Mouse (Mus musculus) right cerebral cortex, postnatal 25 days (tissue): Measurements from ENCODE around the gene Thoc2.
"Not testable (repeated sequence)": the region's sequence is repeated elsewhere in the genome, so short reads cannot be mapped to it uniquely, and the experiment has no call there.

ENCODE experiments used
- DNase-seq: peaks from one replicate; pipeline ENCODE4 v3.0.0; 2022

Thoc2 gene

DNA sequence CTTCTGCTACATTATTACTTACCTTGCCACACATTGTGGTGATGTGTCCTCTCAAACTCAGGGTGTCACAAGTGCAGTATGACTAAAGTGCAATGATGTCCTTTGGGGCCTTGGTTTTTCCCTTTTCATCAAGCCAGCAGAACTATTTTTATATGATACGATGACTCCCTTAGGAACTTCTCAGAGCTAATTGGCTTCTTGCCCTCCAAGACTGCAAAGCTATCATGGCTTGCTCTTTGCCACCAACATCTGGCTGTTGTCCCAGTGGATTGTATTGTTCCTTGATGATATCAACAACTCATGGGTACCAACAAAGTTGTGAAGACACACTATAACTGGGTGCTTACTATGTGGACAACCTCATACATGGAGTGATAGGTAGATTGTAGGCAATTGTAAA, at the start of gene Thoc2:
TSS of gene Thoc2 (minus strand) at position 101 of the 400 bp plus-strand sequence.
- no peak for DNase-seq

DNA sequence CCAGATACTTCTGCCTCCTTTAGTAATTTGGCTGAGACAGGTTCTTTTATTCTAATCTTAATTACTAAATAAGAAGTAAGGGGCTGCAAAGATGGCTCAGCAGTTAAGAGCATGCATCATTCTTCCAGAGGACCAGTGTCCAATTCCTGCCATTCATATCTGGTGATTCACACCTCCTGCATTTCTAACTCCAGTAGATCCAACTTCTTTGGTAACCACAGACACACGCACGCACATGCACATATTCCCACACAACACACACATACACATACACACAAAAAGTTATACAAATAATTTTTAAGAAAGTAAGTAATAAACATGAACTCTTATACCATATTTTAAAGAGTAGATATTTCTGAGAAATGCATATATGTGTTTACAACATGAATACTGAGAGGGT, 49.6 kb upstream of the Thoc2 start:
- no peak for DNase-seq

DNA sequence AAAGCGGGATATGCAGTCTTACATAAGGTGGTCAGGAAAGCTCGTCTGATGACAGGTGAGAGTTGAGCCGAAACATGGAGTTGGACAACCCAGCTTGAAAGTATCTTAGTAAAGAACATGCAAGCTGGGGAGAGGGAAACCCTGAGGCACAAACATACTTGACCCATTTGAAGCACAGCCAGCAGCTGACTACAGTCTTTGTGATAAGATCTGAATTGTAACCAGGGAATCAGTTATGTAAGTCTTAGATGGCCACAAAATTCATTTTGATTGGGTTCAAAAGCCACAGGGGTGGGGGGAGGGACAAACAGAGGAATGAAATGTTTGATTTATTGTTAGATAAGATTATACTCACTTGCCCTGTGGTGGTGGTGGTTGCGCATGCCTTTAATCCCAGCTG, 48.9 kb upstream of the Thoc2 start:
- DNase-seq: no peak

DNA sequence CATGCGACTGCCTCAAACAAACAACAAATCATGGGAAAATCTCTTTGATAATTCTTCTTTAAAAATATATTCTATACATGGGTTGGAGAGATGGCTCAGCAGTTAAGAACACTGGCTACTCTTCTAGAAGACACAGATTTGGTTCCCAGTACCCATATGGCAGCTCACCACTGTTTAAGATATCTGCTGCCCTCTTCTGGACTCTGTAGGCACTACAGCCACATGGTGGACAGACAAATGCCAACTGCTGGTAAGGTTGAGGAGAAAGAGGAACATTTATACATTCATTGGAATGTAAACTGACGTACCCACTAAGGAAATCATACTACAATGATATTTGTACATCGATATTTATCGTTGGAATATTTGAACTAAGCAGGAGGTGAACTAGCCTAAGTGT, 36.7 kb upstream of the Thoc2 start:
- no peak for DNase-seq

DNA sequence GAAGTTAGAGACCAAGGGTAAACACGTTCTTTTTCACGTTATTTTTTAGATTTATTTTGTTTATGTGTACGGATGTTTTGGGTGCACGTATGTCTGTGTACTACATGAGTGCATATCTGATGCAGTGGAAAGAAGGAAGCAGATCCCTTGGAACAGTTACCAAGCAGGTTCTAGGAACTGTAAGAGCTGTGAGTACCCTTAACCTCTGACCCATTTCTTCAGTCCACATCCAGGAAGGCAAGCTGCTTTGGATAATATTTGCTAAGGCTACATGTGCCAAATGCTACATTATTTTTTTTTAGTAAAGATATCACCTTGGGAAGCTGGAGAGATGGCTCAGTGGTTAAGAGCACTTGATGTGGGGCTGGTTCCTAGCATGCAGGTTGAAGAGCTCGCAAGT, 21.4 kb upstream of the Thoc2 start:
- no peak for DNase-seq

DNA sequence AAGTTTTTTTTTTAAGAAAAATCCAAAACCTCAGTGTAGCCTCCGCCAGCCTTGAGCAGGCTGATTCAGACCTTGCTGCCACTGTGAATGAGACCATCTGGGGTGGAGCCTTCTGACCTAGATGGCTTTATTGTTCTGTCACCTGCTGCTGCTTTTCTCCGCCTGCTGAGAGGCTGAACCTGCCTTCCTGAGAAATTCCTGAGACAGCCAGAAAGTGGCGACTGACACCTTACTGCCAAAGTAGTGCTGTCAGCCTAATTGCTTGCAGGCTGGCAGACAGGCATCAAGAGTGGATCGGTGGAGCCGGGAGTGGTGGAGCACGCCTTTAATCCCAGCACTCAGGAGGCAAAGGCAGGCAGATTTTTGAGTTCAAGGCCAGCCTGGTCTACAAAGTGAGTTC, 11.3 kb upstream of the Thoc2 start:
- DNase-seq: not testable (repeated sequence)

DNA sequence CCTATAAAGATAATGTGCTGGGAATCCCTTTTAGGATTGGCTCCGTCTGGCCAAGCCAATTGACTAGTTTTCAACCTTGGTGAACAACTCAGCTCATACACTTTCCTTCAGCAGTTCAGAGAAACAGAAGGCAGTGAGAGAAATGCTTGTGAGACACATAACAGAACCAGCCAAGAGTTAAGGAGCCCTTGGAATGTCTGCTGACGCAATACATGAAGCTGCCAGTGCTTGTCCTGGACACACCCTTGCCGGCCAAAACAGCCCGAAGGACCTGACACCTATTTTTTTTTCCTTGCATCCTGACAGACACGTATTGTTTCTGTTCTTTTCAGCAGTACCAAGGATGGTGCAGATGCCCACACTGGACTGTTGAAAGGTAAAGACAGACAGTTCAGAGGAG, 4.2 kb upstream of the Thoc2 start:
- DNase-seq: no peak

DNA sequence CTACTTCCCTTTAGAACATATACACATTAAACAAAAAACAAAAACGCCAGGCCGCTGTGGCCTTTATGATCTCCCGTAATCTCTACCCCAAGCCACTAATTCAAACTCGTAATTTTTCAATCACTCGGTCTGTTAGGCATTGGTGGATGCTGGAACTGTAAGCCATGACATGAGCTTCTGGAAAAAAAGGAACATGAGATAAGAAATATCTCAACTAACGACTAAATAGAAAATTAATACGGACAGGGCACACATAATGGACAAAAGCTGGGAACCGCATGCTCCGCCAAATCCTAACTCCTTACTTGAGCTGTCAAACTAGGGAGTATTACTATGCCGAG, 8.4 kb downstream of the Thoc2 start:
- DNase-seq: no peak

DNA sequence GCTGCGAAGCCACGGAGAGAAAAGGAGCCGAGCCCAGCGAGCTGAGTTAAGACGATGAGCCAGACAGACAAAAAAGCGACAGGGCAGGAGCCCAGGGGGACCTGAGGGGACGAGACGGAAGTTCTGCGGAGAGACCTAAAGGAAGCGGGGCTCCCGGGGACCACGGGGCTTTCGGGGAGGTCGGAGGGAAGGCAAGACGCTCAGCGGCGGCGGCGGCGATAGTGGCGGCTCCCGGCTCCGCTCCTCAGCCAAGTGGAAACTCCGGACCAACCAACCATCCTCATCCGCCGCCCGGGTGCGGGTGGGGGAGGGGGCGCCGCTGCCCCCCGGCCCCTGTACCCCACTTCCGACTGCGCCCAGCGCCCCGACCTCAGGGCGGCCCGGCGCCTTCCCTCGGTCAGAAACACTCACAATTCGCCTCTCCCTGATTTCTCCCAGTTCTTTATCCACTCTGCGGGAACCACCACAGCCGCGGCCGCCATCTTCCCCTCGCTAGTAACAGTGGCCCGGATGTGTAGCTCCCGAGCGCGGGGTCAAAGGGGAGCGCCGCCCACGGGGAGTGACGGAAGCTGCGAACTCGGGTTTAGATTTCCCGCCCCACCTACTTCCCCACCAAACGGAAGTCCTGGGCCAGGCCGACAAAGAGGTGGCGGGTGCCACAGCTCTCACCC, 8.9 kb downstream of the Thoc2 start:
- DNase-seq: peak; percentile 84

DNA sequence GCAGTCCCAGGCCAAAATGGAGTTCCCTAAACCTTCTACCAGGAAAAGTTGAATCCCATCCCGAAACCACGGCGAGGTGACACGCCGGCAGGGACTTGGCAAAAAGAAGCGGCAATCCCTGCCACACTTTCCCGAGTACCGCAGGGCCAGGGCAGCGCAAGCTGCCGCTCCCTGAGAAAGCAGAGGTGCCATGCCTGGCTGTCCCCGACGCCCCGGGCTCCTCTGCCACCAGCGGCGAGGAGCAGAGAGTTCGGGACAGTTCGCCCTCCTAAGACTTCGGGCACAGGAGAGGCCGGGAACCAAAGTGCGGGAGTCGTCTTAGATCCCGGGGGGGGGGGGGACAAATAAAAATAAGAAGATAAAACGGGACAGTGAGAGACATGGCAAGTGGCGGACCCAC, 9.5 kb downstream of the Thoc2 start:
- peak; percentile 4 for DNase-seq

DNA sequence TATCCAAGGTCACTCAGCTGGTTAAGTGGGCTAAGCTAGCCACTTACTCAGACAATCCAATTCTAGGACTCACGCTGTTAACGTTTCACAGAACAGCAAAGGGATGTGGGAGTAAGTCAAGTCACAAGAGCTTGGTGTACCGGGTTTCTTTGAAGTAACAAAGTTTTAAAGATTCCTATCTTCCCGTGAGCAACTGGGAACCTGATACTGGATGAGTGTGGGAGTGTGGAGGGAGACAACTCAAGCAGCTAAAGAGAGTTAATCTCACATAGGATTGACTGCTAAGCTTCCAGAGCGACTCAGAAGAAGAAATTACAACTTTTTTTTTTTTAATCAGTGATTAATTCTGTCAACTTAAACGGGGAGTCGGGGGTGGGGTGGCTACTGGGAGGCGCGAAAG, 10.0 kb downstream of the Thoc2 start:
- no peak for DNase-seq

DNA sequence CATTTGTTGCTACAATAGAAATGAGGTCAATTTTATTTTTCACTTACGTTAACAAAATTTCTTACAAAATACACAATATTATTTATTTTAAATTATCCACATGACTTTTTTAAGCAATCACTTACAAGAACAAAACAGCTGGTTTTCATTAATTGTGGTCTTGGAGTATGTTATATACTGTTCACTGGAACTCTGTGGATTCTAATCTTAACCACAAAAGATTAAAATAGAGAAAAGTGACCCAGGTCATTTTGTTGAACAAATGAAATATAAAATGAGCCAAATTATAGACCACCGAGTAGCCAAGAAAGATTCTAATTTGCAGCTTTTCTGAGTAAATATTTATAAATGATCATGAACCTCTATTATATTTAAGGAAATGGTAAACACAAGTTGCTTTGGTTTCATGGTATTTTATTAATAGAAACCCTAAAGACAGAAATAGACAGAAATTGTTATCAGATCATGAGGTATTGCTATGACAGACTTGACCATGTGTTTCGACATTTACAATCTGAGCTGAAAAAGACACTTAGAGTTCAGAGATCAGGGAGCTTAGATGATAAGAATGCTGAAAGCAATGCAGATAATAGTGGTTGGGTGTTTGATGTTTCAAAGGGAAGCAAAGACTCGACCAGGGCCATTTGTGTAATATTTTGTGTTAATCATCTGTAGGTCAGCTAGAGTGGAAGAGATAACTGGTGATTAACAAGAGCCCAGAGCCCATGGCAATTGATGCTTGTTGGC, 35.5 kb downstream of the Thoc2 start:
- no peak for DNase-seq

DNA sequence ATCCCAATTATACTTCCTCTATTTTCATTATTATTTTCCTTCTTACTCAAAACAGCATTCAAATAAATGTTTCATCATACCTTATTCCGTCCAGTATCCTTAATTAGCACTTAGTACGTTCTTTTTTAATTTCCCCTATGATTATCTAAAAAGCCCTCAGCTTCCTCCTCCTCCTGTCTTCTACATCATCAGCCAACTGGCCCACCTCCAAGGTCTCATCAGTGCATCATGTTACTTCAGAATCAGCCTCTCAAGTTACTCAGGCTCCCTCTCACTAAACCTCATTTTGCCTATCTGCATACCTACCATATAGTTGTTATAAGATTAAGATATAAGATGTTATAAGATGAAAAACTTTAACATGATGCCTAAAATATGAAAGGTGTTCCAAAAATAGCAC, 43.9 kb downstream of the Thoc2 start:
- DNase-seq: no peak

DNA sequence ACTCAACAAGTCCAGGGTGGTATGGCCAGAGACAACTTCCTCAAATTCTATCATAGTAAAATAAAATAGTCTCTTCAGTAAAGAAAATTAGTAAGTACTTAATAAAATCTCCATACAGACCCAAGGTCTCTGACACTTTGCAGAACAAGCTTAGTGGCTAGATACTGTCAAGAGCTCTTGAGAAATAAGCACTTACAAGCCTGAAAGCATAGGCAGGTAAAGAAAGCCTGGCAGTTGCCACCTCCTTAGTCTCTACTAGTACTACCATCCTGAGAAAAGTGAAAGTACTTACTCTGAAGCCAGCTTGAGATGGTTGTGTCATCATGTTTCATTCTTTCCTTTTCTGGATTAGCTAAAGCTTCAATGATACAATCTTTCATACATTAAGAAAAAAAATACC, 82.7 kb downstream of the Thoc2 start:
- DNase-seq: no peak

DNA sequence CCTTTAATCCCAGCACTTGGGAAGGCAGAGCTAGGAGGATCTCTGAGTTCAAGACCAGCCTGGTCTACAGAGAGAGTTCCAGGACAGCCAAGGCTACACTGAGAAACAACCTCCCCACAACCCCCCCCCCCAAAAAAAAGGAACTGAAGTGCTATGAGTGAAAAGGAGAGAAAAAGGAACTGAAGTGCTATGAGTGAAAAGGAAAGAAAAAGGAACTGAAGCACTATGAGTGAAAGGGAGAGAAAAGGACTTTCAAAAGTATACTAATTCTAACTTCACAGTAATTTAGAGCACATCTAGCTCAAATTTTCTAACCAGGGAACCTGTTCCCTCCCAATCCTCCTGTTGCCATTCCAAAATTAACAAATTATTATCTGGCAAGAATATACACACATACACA, 114.9 kb downstream of the Thoc2 start:
- no peak for DNase-seq

DNA sequence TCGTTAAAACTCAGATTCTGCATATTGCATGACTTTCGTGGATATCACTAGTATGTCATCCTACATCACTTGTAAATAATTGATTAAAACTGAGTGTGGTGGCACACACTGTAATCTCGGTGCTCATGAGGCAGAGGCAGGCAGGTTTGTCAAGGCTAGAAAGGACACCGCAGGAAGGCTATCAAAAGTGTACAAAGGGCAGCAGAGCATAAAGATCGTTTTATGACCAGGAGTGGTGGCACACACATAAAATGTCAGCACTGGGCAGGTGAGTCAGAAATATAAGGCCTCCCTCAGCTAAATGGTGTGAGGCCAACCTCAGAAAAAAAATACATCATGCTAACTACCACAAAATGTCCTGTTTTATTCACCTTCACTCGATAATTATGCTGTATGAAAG, 127.2 kb downstream of the Thoc2 start:
- no peak for DNase-seq
